7 mouse cellular contexts compared by ENCODE assay signal in genomic region chr19:28011396-28011717, GRCm38 (mm10). TPM values are rescaled to one million over a fixed set of nuclear protein-coding genes. Genes with fewer than 3 reads are reported as not detected.
DNase-seq lines count a peak whose midpoint lies in the region; ATAC-seq and TF ChIP-seq lines count a peak whose summit lies in the region.

No protein-coding gene starts in this region.

- H3K9me3 ChIP-seq in embryonic facial prominence, embryonic 10.5 days, result no peaks in the 10 kb centered on the region
- H3K9me3 ChIP-seq in intestine, postnatal 0 days (ENCODE audit: control insufficient read depth), result no peaks in the 10 kb centered on the region
- no peaks in the 10 kb centered on the region for H3K9me3 ChIP-seq in midbrain, embryonic 10.5 days (replicated peaks)

- 0% methylated on average over 30 of the region's 30 CpGs for WGBS in embryonic facial prominence, embryonic 10.5 days
- WGBS in intestine, postnatal 0 days, result 0% methylated on average over 27 of the region's 30 CpGs
- WGBS in midbrain, embryonic 10.5 days, result under 1% methylated on average over 30 of the region's 30 CpGs

- ATAC-seq in granulocyte monocyte progenitor cell, adult 5-6 weeks (replicated peaks; ENCODE audit: poor library complexity, severe bottlenecking), result peak; percentile 91
- peak; percentile 99 for ATAC-seq in intestine, postnatal 0 days

- H3K27ac ChIP-seq in embryonic facial prominence, embryonic 10.5 days (replicated peaks), result peak overlapping the region; percentile 99
- peak overlapping the region; percentile 99 for H3K27ac ChIP-seq in intestine, postnatal 0 days (ENCODE audit: low read depth, low read length)
- peak overlapping the region; percentile 99 for H3K27ac ChIP-seq in midbrain, embryonic 10.5 days (replicated peaks)

- H3K4me3 ChIP-seq in embryonic facial prominence, embryonic 10.5 days, result peak overlapping the region; percentile 95
- H3K4me3 ChIP-seq in intestine, postnatal 0 days (ENCODE audit: low read depth, low read length), result peak overlapping the region; percentile 98
- peak overlapping the region; percentile 97 for H3K4me3 ChIP-seq in midbrain, embryonic 10.5 days

- no peaks in the 10 kb centered on the region for H3K36me3 ChIP-seq in embryonic facial prominence, embryonic 10.5 days (replicated peaks)
- no peaks in the 10 kb centered on the region for H3K36me3 ChIP-seq in intestine, postnatal 0 days (ENCODE audit: control insufficient read depth, insufficient read depth)
- H3K36me3 ChIP-seq in midbrain, embryonic 10.5 days, result no peaks in the 10 kb centered on the region

- DNase-seq in adrenal gland, postnatal 14 days, result peak; percentile 97
- DNase-seq in embryonic facial prominence, embryonic 10.5 days (ENCODE audit: low spot score), result peak; percentile 98
- peak; percentile 95 to 96 for DNase-seq in left cerebral cortex, postnatal 36 days (ENCODE audit: low spot score in 2 of 2)
- peak; percentile 97 for DNase-seq in midbrain, embryonic 10.5 days (ENCODE audit: low spot score)
- peak; percentile 95 for DNase-seq in skeletal muscle tissue, adult 2 months (ENCODE audit: low read depth, low spot score)

- no peak for TF ChIP-seq CTCF in intestine, postnatal 0 days (IDR thresholded peaks at IDR 0.05; ENCODE audit: low read depth)

- peaks cover 10% of the 10 kb centered on the region; the same call in 1 of the 2 replicates for H3K4me1 ChIP-seq in embryonic facial prominence, embryonic 10.5 days
- no peaks in the 10 kb centered on the region for H3K4me1 ChIP-seq in intestine, postnatal 0 days (replicated peaks; ENCODE audit: control insufficient read depth, insufficient read depth, low read length)
- peaks cover 41% of the 10 kb centered on the region for H3K4me1 ChIP-seq in midbrain, embryonic 10.5 days

- peak overlapping the region; percentile 85 for H3K9ac ChIP-seq in intestine, postnatal 0 days (ENCODE audit: low read depth, low read length)

- H3K4me2 ChIP-seq in intestine, postnatal 0 days (replicated peaks; ENCODE audit: low read depth), result peak overlapping the region; percentile 89

- no peaks in the 10 kb centered on the region for H3K27me3 ChIP-seq in embryonic facial prominence, embryonic 10.5 days (replicated peaks; ENCODE audit: low read depth, poor library complexity, severe bottlenecking)
- H3K27me3 ChIP-seq in intestine, postnatal 0 days (replicated peaks; ENCODE audit: control insufficient read depth, insufficient read depth, low read length), result no peaks in the 10 kb centered on the region
- H3K27me3 ChIP-seq in midbrain, embryonic 10.5 days (ENCODE audit: low read depth, poor library complexity, severe bottlenecking), result no peaks in the 10 kb centered on the region

- intact Hi-C loops in left cerebral cortex, postnatal 36 days (cut with DNase I), result loop anchor here (2.0 to 10.0 kb wide), 4 partner anchors 76 to 713 kb away; no protein-coding TSS in a partner anchor

RNA-seq across cellular contexts. Expression of gene Rfx3, which starts 0.4 kb away (rescaled TPM):
- 6.6 and 9.0 TPM in 2 replicates for total RNA-seq in adrenal gland, postnatal 14 days (2021)
- polyA plus RNA-seq in embryonic facial prominence, embryonic 10.5 days (2016; fragmentation: Nextera tagmentation; extraction: Ambion mirVana), result 18.4 and 19.2 TPM in 2 replicates
- total RNA-seq in granulocyte monocyte progenitor cell, adult 5-6 weeks (2014; fragmentation: Nextera tagmentation), result 10.0 and 12.5 TPM in 2 replicates
- 4.4 and 4.8 TPM in 2 replicates for total RNA-seq in granulocyte monocyte progenitor cell, adult 5-6 weeks (2017)
- 1.6 and 1.9 TPM in 2 replicates for polyA plus RNA-seq in intestine, postnatal 0 days (2015; fragmentation: Nextera tagmentation; extraction: Ambion mirVana)
- total RNA-seq in left cerebral cortex, postnatal 36 days (2021), result 10 to 100 TPM; 56.0 to 83.6 TPM
- 25.3 and 28.9 TPM in 2 replicates for polyA plus RNA-seq in midbrain, embryonic 10.5 days (2016; fragmentation: Nextera tagmentation; extraction: Ambion mirVana)

Comparison
In these comparisons a context has a peak if more than half of its experiments do, and no peak if none do; other contexts are left out.
1. Peak in every context shown above with its lines: DNase-seq, ATAC-seq, H3K4me3 ChIP-seq and H3K27ac ChIP-seq.